ENCODE assay signal across 22 mouse cellular contexts in genomic region chr5:111069503-111069902, GRCm38 (mm10).
DNase-seq lines count a peak whose midpoint lies in the region; ATAC-seq lines count a peak whose summit lies in the region.
"Had no signal": no experiment of that assay in that cellular context is flagged by ENCODE, and none has a peak within 500 bp of the region (broad histone marks: within the 10 kb centered on the region; RNA-seq: fewer than 3 reads in every experiment).

No protein-coding gene starts in this region.

- no peak overlapping the region for H3K4me3 ChIP-seq in forebrain, embryonic 13.5 days
- no peak overlapping the region for H3K4me3 ChIP-seq in forebrain, embryonic 14.5 days (ENCODE audit: low read depth, low read length)
- H3K4me3 ChIP-seq: embryonic facial prominence, embryonic 13.5 days; heart, embryonic 13.5 days; hindbrain, embryonic 12.5 days had no signal

- H3K36me3 ChIP-seq in forebrain, embryonic 13.5 days (ENCODE audit: poor library complexity, severe bottlenecking) = no peaks in the 10 kb centered on the region
- no peaks in the 10 kb centered on the region for H3K36me3 ChIP-seq in forebrain, embryonic 14.5 days (ENCODE audit: control insufficient read depth, insufficient read depth, low read length)
- H3K36me3 ChIP-seq: embryonic facial prominence, embryonic 13.5 days; heart, embryonic 13.5 days; hindbrain, embryonic 12.5 days had no signal

- no peaks in the 10 kb centered on the region for H3K27me3 ChIP-seq in forebrain, embryonic 13.5 days
- no peaks in the 10 kb centered on the region for H3K27me3 ChIP-seq in forebrain, embryonic 14.5 days (replicated peaks; ENCODE audit: control insufficient read depth, insufficient read depth, low read length)
- H3K27me3 ChIP-seq: CH12.LX; embryonic facial prominence, embryonic 13.5 days; hindbrain, embryonic 12.5 days had no signal

- no peak overlapping the region for H3K4me2 ChIP-seq in forebrain, embryonic 13.5 days
- no peak overlapping the region for H3K4me2 ChIP-seq in forebrain, embryonic 14.5 days (ENCODE audit: low read length)
- H3K4me2 ChIP-seq: embryonic facial prominence, embryonic 13.5 days; heart, embryonic 13.5 days; hindbrain, embryonic 12.5 days had no signal

- no peak for ATAC-seq in forebrain, embryonic 13.5 days
- no peak; the same call in 1 of the 2 replicates for ATAC-seq in forebrain, embryonic 14.5 days
- ATAC-seq: hindbrain, embryonic 16.5 days; inflammation-experienced regulatory T-cells, adult 6 months; intestine, postnatal 0 days had no signal

- no peak overlapping the region for H3K9ac ChIP-seq in forebrain, embryonic 13.5 days
- H3K9ac ChIP-seq in forebrain, embryonic 14.5 days (ENCODE audit: low read length) = no peak overlapping the region
- H3K9ac ChIP-seq: embryonic facial prominence, embryonic 13.5 days; heart, embryonic 13.5 days; hindbrain, embryonic 12.5 days had no signal

- H3K9me3 ChIP-seq in forebrain, embryonic 13.5 days (replicated peaks) = no peaks in the 10 kb centered on the region
- H3K9me3 ChIP-seq in forebrain, embryonic 14.5 days (replicated peaks; ENCODE audit: control insufficient read depth, low read length) = no peaks in the 10 kb centered on the region
- H3K9me3 ChIP-seq: embryonic facial prominence, embryonic 13.5 days; hindbrain, embryonic 12.5 days had no signal

- 0 out of 2 replicates have a peak overlapping the region, but pooled peaks have one; percentile 33 for H3K27ac ChIP-seq in forebrain, embryonic 13.5 days
- H3K27ac ChIP-seq in forebrain, embryonic 14.5 days (ENCODE audit: low read depth, low read length) = no peak overlapping the region
- H3K27ac ChIP-seq: embryonic facial prominence, embryonic 13.5 days; heart, embryonic 13.5 days; hindbrain, embryonic 12.5 days had no signal

- peaks cover 71% of the 10 kb centered on the region for H3K4me1 ChIP-seq in forebrain, embryonic 13.5 days
- peaks cover 35% of the 10 kb centered on the region for H3K4me1 ChIP-seq in forebrain, embryonic 14.5 days (ENCODE audit: control insufficient read depth, insufficient read depth, low read length)

- DNase-seq in forebrain, embryonic 14.5 days (ENCODE audit: low spot score) = no peak
- peak; percentile 32 for DNase-seq in layer of hippocampus, adult 9-11 months
- DNase-seq in layer of hippocampus, adult 18-20 months (ENCODE audit: low spot score in 2 of 2) = no peak
- peak; percentile 25 for DNase-seq in retina, postnatal 1 day
- DNase-seq in retina, embryonic 14.5 days (ENCODE audit: low spot score) = no peak
- DNase-seq in lung, postnatal 36 days = peak; percentile 62
- DNase-seq in Muller cell, postnatal 12 days (ENCODE audit: inconsistent ontology term) = no peak
- DNase-seq: adrenal gland, adult 2 months; adrenal gland, postnatal 36 days; cerebellum, adult 18-20 months; cerebellum, adult 9-11 months; cerebellum, postnatal 36 days; gastrocnemius, postnatal 14 days; heart, postnatal 4 days had no signal

- 75% methylated on average over 5 of the region's 5 CpGs for WGBS in forebrain, embryonic 13.5 days
- 79% methylated on average over 5 of the region's 5 CpGs for WGBS in forebrain, embryonic 14.5 days

Comparison
In these comparisons a context has a peak if more than half of its experiments do, and no peak if none do; other contexts are left out.
1. DNase-seq: peak in layer of hippocampus, adult 9-11 months (single experiment), retina, postnatal 1 day (single experiment) and lung, postnatal 36 days (single experiment); none in forebrain, embryonic 14.5 days (single experiment), layer of hippocampus, adult 18-20 months (0 of 2), retina, embryonic 14.5 days (single experiment) and Muller cell, postnatal 12 days (single experiment).